Mouse (Mus musculus) ovary, adult 10 weeks (tissue): Measurements from ENCODE around the gene Olfr671. TPM values are rescaled to one million over a fixed set of nuclear protein-coding genes. Genes with fewer than 3 reads are reported as not detected.

Source experiments
- polyA plus RNA-seq: library from polyadenylated mRNA; stranded (reverse); fragments of 350-450 nt; fragmentation: Illumina TruSeq; extraction: RNeasy Lipid Tissue Mini Kit (QIAGEN cat#74804); gene quantifications from one replicate; pipeline ENCODE4 v1.2.3, GENCODE M21; 2014

Olfr671 gene
- polyA plus RNA-seq, result not detected

DNA sequence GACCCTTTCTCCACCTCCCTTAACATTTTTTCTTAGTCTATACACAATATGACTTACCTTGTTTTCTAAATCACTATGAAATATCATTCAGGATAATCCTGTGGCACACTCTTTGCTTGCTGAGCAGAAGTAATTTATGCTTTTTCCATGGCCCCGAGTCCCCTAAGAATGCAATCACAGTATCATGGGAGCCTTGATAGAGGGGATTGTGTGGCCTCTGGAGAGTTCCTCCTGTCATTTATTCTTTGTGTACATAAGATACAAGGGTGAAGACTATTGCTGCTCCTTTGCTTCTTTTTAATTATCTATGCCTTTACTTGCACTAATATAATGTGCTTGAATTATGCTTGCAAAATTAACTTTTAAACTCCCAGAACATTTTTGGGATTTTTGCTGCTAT lies at the start of gene Olfr671:
Gene Olfr671, minus strand, starts transcription at position 101 of the 400 bp plus-strand sequence.

DNA sequence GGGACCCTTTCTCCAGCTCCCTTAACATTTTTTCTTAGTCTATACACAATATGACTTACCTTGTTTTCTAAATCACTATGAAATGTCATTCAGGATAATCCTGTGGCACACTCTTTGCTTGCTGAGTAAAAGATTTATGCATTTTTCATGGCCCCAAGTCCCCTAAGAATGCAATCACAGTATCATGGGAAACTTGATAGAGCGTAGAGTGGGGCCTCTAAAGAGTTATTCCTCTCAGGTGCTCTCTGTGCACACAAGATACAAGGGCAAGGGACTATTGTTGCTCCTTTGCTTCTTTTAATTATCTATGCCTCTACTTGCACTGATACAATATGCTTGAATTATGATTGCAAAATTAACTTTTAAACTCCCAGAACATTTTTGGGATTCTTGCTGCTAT lies 49.4 kb upstream of the Olfr671 start, which contains the start of gene Olfr675:
Gene Olfr675, minus strand, starts transcription at position 101 of the 400 bp plus-strand sequence.

GRCm38 (mm10) chr7:105001929-105002328 lies 23.0 kb upstream of the Olfr671 start, which contains the start of gene Olfr672:
Gene Olfr672 (minus strand): TSS chr7:105002029.

DNA sequence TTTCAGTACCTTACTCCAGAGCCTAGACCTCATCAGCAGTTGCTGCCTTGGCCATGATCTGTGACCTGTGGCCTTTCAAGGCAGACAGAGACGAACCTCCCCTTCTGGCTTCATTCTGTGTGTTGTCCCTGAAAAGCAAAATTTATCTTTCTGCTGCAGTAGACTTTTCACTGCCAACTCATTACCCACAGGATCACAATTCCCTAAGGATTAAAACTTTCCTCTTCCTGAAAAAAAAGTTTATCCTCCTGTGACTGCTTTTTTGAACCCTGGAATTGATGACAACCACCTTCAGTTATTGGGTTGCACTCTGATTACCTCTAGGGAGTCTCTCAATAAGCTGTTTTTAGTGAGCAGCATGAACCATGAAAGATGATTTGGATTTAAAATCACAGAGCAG lies 16.4 kb downstream of the Olfr671 start, which contains the start of gene Olfr670:
Gene Olfr670, minus strand, starts transcription at position 101 of the 400 bp plus-strand sequence.

GRCm38 (mm10) chr7:104933940-104934339 lies 45.0 kb downstream of the Olfr671 start, which contains the start of gene Olfr669:
Gene Olfr669 (plus strand): TSS chr7:104934240.

DNA sequence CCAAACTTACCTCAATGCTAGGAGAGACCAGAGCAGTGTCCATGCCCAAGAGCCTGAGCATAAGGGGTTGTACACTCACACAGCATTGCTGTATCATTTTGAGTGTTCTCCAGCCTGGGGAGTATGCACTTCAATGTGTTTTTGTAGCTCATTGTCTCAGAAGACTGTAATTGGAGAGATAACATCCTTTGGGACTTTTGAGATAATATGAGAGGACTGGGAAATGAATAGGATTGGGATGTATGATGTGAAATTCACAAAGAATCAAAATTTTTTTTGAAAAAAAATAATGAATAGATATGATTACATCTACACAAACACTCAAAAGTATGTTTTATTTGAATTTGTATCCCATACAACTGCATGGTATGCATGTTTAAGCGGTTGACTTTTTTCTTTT lies 51.0 kb downstream of the Olfr671 start, which contains the start of gene Olfr668:
Gene Olfr668, minus strand, starts transcription at position 101 of the 400 bp plus-strand sequence.

Other genes with a start within 250 kb of the Olfr671 start
- gene Usp17le, start 201.7 kb downstream of the Olfr671 start, polyA plus RNA-seq, result not detected
- gene Usp17lb, start 136.5 kb downstream of the Olfr671 start, polyA plus RNA-seq, result not detected
- gene Usp17la, start 122.1 kb downstream of the Olfr671 start, polyA plus RNA-seq, result not detected
- not detected for gene Olfr665, start 101.1 kb downstream of the Olfr671 start, polyA plus RNA-seq
- not detected for gene Olfr666, start 83.2 kb downstream of the Olfr671 start, polyA plus RNA-seq
- gene Olfr667, start 57.6 kb downstream of the Olfr671 start, polyA plus RNA-seq, result not detected
- gene Olfr668, start 51.1 kb downstream of the Olfr671 start, polyA plus RNA-seq, result not detected
- gene Olfr669, start 44.9 kb downstream of the Olfr671 start, polyA plus RNA-seq, result not detected
- gene Olfr670, start 16.5 kb downstream of the Olfr671 start, polyA plus RNA-seq, result not detected
- gene Olfr672, start 22.9 kb upstream of the Olfr671 start, polyA plus RNA-seq, result not detected
- gene Olfr675, start 49.3 kb upstream of the Olfr671 start, polyA plus RNA-seq, result not detected
- not detected for gene Olfr676, start 53.6 kb upstream of the Olfr671 start, polyA plus RNA-seq
- gene Olfr677, start 72.2 kb upstream of the Olfr671 start, polyA plus RNA-seq, result not detected
- not detected for gene Olfr678, start 85.3 kb upstream of the Olfr671 start, polyA plus RNA-seq
- gene Olfr679, start 102.1 kb upstream of the Olfr671 start, polyA plus RNA-seq, result not detected
- gene Olfr680-ps1, start 113.7 kb upstream of the Olfr671 start, polyA plus RNA-seq, result not detected
- not detected for gene Olfr681, start 137.7 kb upstream of the Olfr671 start, polyA plus RNA-seq
- not detected for gene Olfr683, start 167.9 kb upstream of the Olfr671 start, polyA plus RNA-seq
- not detected for gene Olfr684, start 184.5 kb upstream of the Olfr671 start, polyA plus RNA-seq
- gene Olfr685, start 206.9 kb upstream of the Olfr671 start, polyA plus RNA-seq, result not detected
- gene Olfr686, start 228.4 kb upstream of the Olfr671 start, polyA plus RNA-seq, result not detected